Mouse (Mus musculus): ENCODE measurements around the gene P2rx1.

GRCm38 (mm10) chr11:73016103-73016420 is 17.2 kb downstream of the P2rx1 start:
- no peak for TF ChIP-seq CTCF (IDR thresholded peaks at IDR 0.05; ENCODE audit: extremely low read depth, insufficient read length, insufficient replicate concordance, low read depth, low read length)
- no peak for TF ChIP-seq POLR2A (IDR thresholded peaks at IDR 0.05; ENCODE audit: low read depth, low read length)

Measured in small intestine, adult 2 months (tissue).